Mouse (Mus musculus) MEL (cell line): ENCODE measurements at regions not wholly inside any gene's neighbourhood (a gene's known extent, or its start where the extent isn't known, plus 50 kb on each side); places are given as distances from the start of the nearest gene placed in this dataset.
A peak's percentile ranks its signal among the peaks of the same experiment; 100 is the strongest.

Experiments
- DNase-seq: peaks from one replicate; pipeline ENCODE4 v3.0.0; 2011; ENCODE audit warnings: low read depth, low spot score
- H3K27ac ChIP-seq: 2 replicates; pipeline ENCODE4 v1.5.1; 2012; ENCODE audit warnings: low read depth, mild to moderate bottlenecking, control low read depth, low read length, moderate library complexity; ENCODE audit not compliant: control insufficient read depth
- H3K27me3 ChIP-seq, 2 experiments: fragments of 150-350 bp in 1 of 2; sonication (generic) in 1 of 2; 2 replicates each; pipeline ENCODE4 v1.6.1; 2012; ENCODE audit warnings: low read length in 2 of 2, mild to moderate bottlenecking in 2 of 2, improper control_type of control experiment in 1 of 2, moderate library complexity in 1 of 2; ENCODE audit not compliant: insufficient read depth in 2 of 2, control insufficient read depth in 1 of 2
- H3K36me3 ChIP-seq, 2 experiments: 2 replicates each; pipeline ENCODE4 v1.6.1; 2012 to 2014; ENCODE audit warnings: low read length in 2 of 2, improper control_type of control experiment in 1 of 2, inconsistent platforms in 1 of 2, mild to moderate bottlenecking in 1 of 2; ENCODE audit not compliant: insufficient read depth in 2 of 2, control insufficient read depth in 1 of 2
- H3K4me1 ChIP-seq, 2 experiments: fragments of 150-350 bp in 1 of 2; sonication (generic) in 1 of 2; 2 replicates each; pipeline ENCODE4 v1.6.1; 2012; ENCODE audit warnings: low read length in 2 of 2, improper control_type of control experiment in 1 of 2, mild to moderate bottlenecking in 1 of 2; ENCODE audit not compliant: insufficient read depth in 2 of 2, control insufficient read depth in 1 of 2
- H3K4me3 ChIP-seq, 2 experiments: fragments of 150-350 bp in 1 of 2; sonication (generic) in 1 of 2; 2 replicates each; pipeline ENCODE4 v1.5.1; 2012; ENCODE audit warnings: low read depth in 2 of 2, low read length in 2 of 2, mild to moderate bottlenecking in 2 of 2, moderate library complexity in 2 of 2, control low read depth in 1 of 2, improper control_type of control experiment in 1 of 2; ENCODE audit not compliant: control insufficient read depth in 1 of 2, insufficient read depth in 1 of 2
- H3K79me2 ChIP-seq: 2 replicates; pipeline ENCODE4 v1.6.1; 2012; ENCODE audit warnings: mild to moderate bottlenecking, low read length, moderate library complexity; ENCODE audit not compliant: control insufficient read depth, poor library complexity, insufficient read depth
- H3K9ac ChIP-seq: 2 replicates; pipeline ENCODE4 v1.6.1; 2012; ENCODE audit warnings: low read depth, mild to moderate bottlenecking, control low read depth, low read length, moderate library complexity; ENCODE audit not compliant: control insufficient read depth, poor library complexity, severe bottlenecking
- H3K9me3 ChIP-seq: fragments of 150-350 bp; sonication (generic); replicated peaks from 2 replicates; pipeline ENCODE4 v1.6.1; 2012; ENCODE audit warnings: mild to moderate bottlenecking, low read length, improper control_type of control experiment, moderate library complexity; ENCODE audit not compliant: insufficient read depth
- CHD1 ChIP-seq: IDR thresholded peaks from 2 replicates; pipeline ENCODE4 v1.6.1; 2012; ENCODE audit warnings: low read depth, mild to moderate bottlenecking, inconsistent platforms, low read length, improper control_type of control experiment
- CHD2 ChIP-seq: IDR thresholded peaks from 2 replicates; pipeline ENCODE4 v1.6.1; 2011; ENCODE audit warnings: low read length, improper control_type of control experiment
- CTCF ChIP-seq, 3 experiments: IDR thresholded peaks in 2 of 3; conservative IDR thresholded peaks in 1 of 3; 2 replicates each; pipeline ENCODE4 v1.5.1; 2011 to 2012; ENCODE audit warnings: low read length in 3 of 3, low read depth in 2 of 3, mild to moderate bottlenecking in 2 of 3, improper control_type of control experiment in 1 of 3, inconsistent platforms in 1 of 3, mixed read lengths in 1 of 3, moderate library complexity in 1 of 3; ENCODE audit not compliant: control insufficient read depth in 1 of 3, insufficient read depth in 1 of 3, poor library complexity in 1 of 3, severe bottlenecking in 1 of 3
- ELF1 ChIP-seq: IDR thresholded peaks from 2 replicates; pipeline ENCODE4 v1.6.1; 2014; ENCODE audit warnings: low read depth, mild to moderate bottlenecking, inconsistent platforms, low read length, improper control_type of control experiment, moderate library complexity
- ETS1 ChIP-seq: IDR thresholded peaks from 2 replicates; pipeline ENCODE4 v1.6.1; 2012; ENCODE audit warnings: low read depth, mild to moderate bottlenecking, inconsistent platforms, low read length, improper control_type of control experiment, moderate library complexity
- GABPA ChIP-seq: IDR thresholded peaks from 2 replicates; pipeline ENCODE4 v1.6.1; 2012; ENCODE audit warnings: low read depth, mild to moderate bottlenecking, inconsistent platforms, low read length, improper control_type of control experiment, moderate library complexity
- MAX ChIP-seq: IDR thresholded peaks from 2 replicates; pipeline ENCODE4 v1.6.1; 2011; ENCODE audit warnings: low read length, improper control_type of control experiment
- MEF2A ChIP-seq: IDR thresholded peaks from 2 replicates; pipeline ENCODE4 v1.6.1; 2014; ENCODE audit warnings: low read depth, mild to moderate bottlenecking, inconsistent platforms, low read length, improper control_type of control experiment; ENCODE audit not compliant: poor library complexity, insufficient replicate concordance, severe bottlenecking; ENCODE audit errors: extremely low read depth
- POLR2AphosphoS5 ChIP-seq: IDR thresholded peaks from 2 replicates; pipeline ENCODE4 v1.6.1; 2012; ENCODE audit warnings: low read depth, borderline replicate concordance, mild to moderate bottlenecking, inconsistent platforms, low read length, moderate library complexity, mixed read lengths
- TAL1 ChIP-seq: IDR thresholded peaks from 2 replicates; pipeline ENCODE4 v1.6.1; 2012; ENCODE audit warnings: mild to moderate bottlenecking, inconsistent platforms, low read length, moderate library complexity, mixed read lengths
- TCF12 ChIP-seq: IDR thresholded peaks from 2 replicates; pipeline ENCODE4 v1.6.1; 2014; ENCODE audit warnings: low read depth, mild to moderate bottlenecking, inconsistent platforms, low read length, improper control_type of control experiment, moderate library complexity
- UBTF ChIP-seq: IDR thresholded peaks from 2 replicates; pipeline ENCODE4 v1.6.1; 2012; ENCODE audit warnings: low read depth, mild to moderate bottlenecking, inconsistent platforms, low read length, improper control_type of control experiment, moderate library complexity, borderline replicate concordance; ENCODE audit not compliant: insufficient read depth
- ZC3H11A ChIP-seq: IDR thresholded peaks from 2 replicates; pipeline ENCODE4 v1.6.1; 2012; ENCODE audit warnings: low read depth, mild to moderate bottlenecking, inconsistent platforms, low read length, improper control_type of control experiment
- ZKSCAN1 ChIP-seq: IDR thresholded peaks from 2 replicates; pipeline ENCODE4 v1.6.1; 2012; ENCODE audit warnings: low read depth, mild to moderate bottlenecking, inconsistent platforms, low read length, improper control_type of control experiment, moderate library complexity

DNA sequence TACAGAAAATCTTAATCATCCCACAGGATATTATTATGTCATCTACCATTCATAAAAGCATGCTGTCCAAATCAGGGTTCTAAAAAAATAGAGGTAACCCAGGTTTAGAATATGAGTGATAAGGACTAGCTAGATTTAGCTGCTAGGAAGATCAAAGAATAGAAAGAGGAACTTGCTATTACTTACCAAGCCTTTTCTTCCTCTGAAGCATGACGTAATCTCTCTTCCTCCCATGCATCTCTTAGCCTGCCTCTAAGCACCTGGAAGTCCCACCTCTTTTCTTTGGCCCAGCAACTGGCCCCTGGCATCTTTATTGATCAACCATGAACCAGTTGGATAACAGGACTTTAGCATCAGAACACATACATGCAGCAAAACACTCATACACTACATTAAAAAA, 85.9 kb upstream of the Gpc3 start:
- TF ChIP-seq ELF1: no peak
- no peak for TF ChIP-seq GABPA
- no peak for TF ChIP-seq UBTF
- no peak for TF ChIP-seq TAL1
- no peak for TF ChIP-seq MEF2A
- TF ChIP-seq CHD2: no peak
- TF ChIP-seq ZKSCAN1: no peak
- no peak for TF ChIP-seq ZC3H11A
- TF ChIP-seq POLR2AphosphoS5: no peak
- no peak for TF ChIP-seq MAX
- no peaks in the 10 kb centered on the region for H3K79me2 ChIP-seq
- no peaks in the 10 kb centered on the region for H3K4me1 ChIP-seq
- H3K9me3 ChIP-seq: no peaks in the 10 kb centered on the region
- no peak for DNase-seq
- H3K27ac ChIP-seq: no peak overlapping the region
- no peaks in the 10 kb centered on the region for H3K36me3 ChIP-seq
- H3K27me3 ChIP-seq: no peaks in the 10 kb centered on the region
- no peak overlapping the region for H3K4me3 ChIP-seq
- no peak overlapping the region for H3K9ac ChIP-seq

DNA sequence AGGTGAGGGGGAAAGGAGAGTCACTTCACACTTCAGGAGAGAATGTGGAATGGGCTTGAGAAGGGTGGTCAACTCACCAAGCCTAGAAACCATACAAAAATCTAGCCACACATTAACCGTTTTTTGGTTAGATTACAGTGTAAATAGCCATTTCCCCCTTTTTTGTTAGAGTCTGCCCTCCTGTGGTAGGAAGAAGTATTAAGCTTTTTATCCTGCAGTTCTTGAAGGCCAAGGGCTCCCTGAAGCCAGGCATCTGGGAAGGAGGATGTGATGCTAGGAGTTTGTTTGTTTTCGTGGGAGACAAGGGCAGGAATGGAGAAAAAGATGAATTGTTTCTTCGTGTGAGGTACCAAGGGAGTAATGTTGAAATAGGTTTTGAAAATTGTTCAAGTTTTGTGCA, 73.5 kb upstream of the Ccdc160 start:
- TF ChIP-seq UBTF (no peak), CTCF (IDR thresholded peaks at IDR 0.05 in 2 of 3, conservative IDR thresholded peaks at IDR 0.05 in 1 of 3; ENCODE audit: control insufficient read depth in 1 of 3, insufficient read depth in 1 of 3, low read depth in 2 of 3, low read length in 3 of 3, poor library complexity in 1 of 3, severe bottlenecking in 1 of 3) (peak in 2 of 3 experiments; percentile 4 to 28; a peak in 2 of 6 replicates), ETS1 (no peak)
- no peak overlapping the region for H3K27ac ChIP-seq
- DNase-seq: peak; percentile 6

DNA sequence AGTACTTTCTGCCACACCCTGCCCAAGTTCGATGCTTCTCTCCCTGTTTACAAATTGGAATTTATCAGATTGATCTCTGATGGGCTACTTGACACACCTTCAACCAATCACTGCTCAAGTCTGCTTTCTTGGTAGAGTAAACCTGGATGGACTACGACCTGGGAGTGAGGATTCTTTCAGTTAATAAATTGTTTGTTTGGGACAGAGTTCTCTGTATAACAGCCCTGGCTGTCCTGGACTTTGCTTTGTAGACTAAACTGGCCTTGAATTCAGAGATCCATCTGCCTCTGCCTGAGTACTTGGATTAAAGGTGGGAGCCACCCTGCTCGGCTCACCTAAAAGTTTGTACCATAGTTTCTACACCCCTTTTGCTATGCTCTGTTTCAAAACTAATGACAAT, 52.9 kb upstream of the Ccdc160 start:
- no peaks in the 10 kb centered on the region for H3K4me1 ChIP-seq
- no peak for DNase-seq
- no peak overlapping the region for H3K9ac ChIP-seq
- H3K4me3 ChIP-seq: no peak overlapping the region
- no peaks in the 10 kb centered on the region for H3K27me3 ChIP-seq
- no peaks in the 10 kb centered on the region for H3K79me2 ChIP-seq
- H3K9me3 ChIP-seq: no peaks in the 10 kb centered on the region
- no peak overlapping the region for H3K27ac ChIP-seq
- TF ChIP-seq TCF12 (no peak), CHD1 (no peak)
- H3K36me3 ChIP-seq: no peaks in the 10 kb centered on the region

More for the DNA sequence above, 73.5 kb upstream of the Ccdc160 start:
- H3K4me3 ChIP-seq: no peak overlapping the region
- no peaks in the 10 kb centered on the region for H3K79me2 ChIP-seq
- no peaks in the 10 kb centered on the region for H3K9me3 ChIP-seq
- H3K36me3 ChIP-seq: no peaks in the 10 kb centered on the region
- H3K4me1 ChIP-seq: no peaks in the 10 kb centered on the region
- H3K27me3 ChIP-seq: no peaks in the 10 kb centered on the region
- no peak overlapping the region for H3K9ac ChIP-seq
